Mouse (Mus musculus): ENCODE measurements around the gene Anapc7.
"Not testable (repeated sequence)": the region's sequence is repeated elsewhere in the genome, so short reads cannot be mapped to it uniquely, and the experiment has no call there.

The Anapc7 gene

GRCm38 (mm10) chr5:122405537-122405936 is 16.0 kb upstream of the Anapc7 start:
- in situ Hi-C loops (cut with MboI, MseI) = no loop called here

DNA sequence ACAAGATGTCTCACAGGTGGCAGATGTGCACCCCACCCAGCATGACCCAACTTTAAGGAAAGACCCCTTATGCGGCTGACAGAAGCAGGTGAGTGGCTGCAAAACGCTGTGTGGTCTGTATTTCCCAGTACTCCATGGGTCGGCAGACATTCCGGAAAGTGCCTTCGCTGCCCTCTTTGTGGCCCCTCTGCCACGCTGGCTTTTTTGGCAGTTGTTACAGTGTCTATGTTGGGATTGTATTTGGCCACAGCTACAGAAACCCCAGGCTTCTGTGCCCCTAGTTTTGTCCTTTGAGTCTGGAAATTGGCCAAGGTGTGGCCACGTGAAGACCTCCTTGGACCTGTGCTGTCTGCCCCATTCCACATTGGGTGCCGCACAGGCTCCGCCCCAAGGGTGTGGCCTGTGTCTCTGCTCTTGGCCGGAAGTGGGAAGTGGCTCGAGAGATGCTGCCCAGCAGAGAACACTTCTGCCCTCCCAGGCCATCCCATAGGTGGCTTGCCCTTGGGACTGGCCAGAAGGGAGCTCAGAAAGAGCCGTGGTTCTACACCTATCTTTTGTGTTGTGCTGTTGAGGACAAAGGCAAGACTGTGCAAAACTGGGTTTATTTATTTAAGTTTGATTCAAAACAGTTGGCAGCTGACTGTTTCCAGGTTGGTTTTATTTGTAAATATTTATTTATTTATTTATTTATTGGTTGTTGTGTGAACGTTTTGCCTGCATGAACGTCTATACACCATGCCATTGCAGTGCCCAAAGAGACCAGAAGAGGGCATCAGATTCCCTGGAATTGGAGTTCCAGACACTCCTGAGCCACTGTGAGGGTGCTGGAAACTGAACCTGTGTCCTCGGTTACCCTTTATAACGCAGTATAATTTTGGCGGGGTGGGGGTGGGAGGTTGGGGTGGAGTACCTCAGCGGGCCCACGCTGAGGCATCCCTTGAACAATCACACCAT is 11.5 kb upstream of the Anapc7 start:
- in situ Hi-C loops (cut with MboI, MseI) = loop anchor here (10.0 kb wide), 1 partner anchor 225 kb away; no protein-coding TSS in a partner anchor

DNA sequence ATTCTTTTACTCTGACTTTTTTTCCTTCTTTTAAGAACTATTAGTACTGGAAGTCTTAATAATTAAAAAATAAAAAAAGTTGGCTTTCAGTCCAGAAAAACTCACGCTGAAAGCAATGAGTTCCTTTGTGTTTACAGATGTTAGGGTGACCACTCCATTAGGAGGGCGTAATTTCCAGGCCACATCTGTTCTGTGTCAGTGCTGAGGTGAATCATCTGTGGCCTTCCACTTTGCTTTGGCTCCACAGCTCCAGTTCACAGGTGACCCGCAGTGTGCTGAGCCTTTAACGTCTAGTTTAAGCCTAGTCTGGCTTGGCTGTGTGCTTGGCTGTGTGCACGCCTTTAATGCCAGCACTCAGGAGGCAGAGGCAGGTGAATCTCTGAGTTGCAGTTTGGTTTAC is 9.6 kb upstream of the Anapc7 start:
- in situ Hi-C loops (cut with MboI, MseI) = loop anchor here (10.0 kb wide), 1 partner anchor 223 kb away; no protein-coding TSS in a partner anchor

DNA sequence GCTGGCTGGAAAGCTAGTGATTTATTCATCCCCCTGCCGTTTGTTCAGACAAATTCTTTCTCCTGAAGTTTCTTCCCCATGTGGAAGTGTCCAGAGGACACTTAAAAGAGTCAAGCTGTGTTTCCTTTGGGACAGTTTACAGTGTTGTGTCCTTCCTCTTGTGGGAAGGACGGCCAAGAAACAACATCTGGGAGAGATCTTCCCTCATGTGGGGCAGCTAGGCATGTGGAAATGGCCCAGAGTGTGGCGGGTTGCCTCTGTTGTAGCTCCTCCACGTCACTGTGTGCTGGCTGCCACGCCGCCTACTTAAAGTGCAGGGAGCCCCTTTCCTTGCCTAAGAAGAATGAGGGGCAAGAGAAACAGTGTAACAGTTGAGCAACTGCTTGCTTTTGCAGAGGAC is 8.7 kb upstream of the Anapc7 start:
- in situ Hi-C loops (cut with MboI, MseI) = loop anchor here (10.0 kb wide), 1 partner anchor 222 kb away; no protein-coding TSS in a partner anchor

DNA sequence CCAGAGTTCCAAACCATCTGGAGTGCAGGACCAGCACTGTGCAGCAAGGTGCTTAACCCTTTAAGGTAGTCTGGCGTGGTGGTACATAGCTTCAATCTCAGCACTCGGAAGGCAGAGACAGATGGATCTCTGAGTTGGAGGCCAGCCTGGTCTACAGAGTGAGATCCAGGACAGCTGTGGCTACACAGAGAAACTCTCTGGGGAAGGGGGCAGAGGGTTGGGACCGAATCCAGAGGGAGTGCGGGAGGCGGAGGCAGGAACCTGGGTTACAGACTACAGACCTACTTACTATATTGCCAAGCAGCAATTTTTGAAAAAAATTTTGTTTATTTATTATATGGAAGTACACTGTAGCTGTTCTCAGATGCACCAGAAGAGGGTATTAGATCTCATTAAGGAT is 7.1 kb upstream of the Anapc7 start:
- in situ Hi-C loops (cut with MboI, MseI) = loop anchor here (10.0 kb wide), 1 partner anchor 220 kb away; no protein-coding TSS in a partner anchor

- in situ Hi-C loops (cut with MboI, MseI) = loop anchor here (10.0 kb wide), 1 partner anchor 219 kb away; no protein-coding TSS in a partner anchor
These were observed 6.0 kb upstream of the Anapc7 start for GRCm38 (mm10) chr5:122415465-122415864.

DNA sequence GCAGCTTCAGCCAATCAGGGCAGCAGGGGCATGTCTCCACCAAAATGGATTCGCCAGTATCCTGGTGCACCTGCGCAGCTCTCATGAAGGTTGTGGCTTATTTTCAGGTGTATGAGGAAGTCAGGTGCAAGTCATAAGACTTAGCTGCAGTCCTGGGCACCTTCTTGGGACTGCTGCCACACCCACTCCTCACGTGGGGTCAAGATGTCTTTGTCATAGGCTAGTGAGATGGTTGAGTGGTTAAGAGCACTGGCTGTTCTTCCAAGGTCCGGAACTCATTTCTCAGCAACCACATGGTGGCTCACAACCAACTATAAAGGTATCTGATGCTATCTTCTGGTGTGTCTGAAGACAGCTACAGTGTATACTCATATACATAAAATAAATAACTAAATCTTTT is 817 bp upstream of the Anapc7 start:
- in situ Hi-C loops (cut with MboI, MseI) = not testable (repeated sequence)

GRCm38 (mm10) chr5:122422071-122422964 is 825 bp downstream of the Anapc7 start:
- in situ Hi-C loops (cut with MboI, MseI) = no loop called here

GRCm38 (mm10) chr5:122423083-122423482 is 1.6 kb downstream of the Anapc7 start:
- in situ Hi-C loops (cut with MboI, MseI) = no loop called here

- in situ Hi-C loops (cut with MboI, MseI) = no loop called here
These were observed 4.1 kb downstream of the Anapc7 start for GRCm38 (mm10) chr5:122425550-122425949.

DNA sequence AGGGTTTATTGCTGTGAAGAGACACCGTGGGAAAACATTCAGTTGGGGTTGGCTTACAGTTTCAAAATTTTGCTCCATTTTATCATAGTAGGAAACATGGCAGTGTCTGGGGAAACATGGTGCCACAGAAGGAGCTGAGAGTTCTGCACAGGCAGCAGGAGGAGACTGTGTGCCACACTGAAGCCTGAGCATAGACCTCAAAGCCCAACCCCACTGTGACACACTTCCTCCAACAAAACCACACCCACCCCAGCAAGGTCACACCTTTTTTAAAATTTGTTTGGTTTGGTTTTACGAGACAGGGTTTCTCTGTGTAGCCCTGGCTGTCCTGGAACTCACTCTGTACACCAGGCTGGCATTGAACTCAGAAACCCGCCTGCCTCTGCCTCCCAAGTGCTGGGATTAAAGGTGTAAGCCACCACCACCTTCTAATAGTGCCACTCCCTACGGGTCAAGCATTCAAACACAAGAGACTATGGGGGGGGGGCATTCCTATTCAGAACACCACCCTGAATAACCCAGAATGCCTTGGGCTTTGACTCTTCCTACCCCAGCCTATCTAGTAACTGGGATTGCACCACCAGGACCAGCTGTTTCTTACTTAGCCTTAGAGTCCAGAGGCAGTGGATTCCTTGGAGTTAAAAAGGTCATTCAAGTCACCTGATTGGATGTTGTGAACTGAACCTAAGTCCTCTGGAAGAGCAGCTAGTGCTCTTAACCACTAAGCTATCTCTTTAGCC is 8.7 kb downstream of the Anapc7 start:
- in situ Hi-C loops (cut with MboI, MseI) = no loop called here

GRCm38 (mm10) chr5:122431221-122431620 is 9.7 kb downstream of the Anapc7 start:
- in situ Hi-C loops (cut with MboI, MseI) = no loop called here

- in situ Hi-C loops (cut with MboI, MseI) = no loop called here
These were observed 13.0 kb downstream of the Anapc7 start for GRCm38 (mm10) chr5:122434541-122434940.

GRCm38 (mm10) chr5:122439400-122440094 is 18.1 kb downstream of the Anapc7 start:
- in situ Hi-C loops (cut with MboI, MseI) = no loop called here

DNA sequence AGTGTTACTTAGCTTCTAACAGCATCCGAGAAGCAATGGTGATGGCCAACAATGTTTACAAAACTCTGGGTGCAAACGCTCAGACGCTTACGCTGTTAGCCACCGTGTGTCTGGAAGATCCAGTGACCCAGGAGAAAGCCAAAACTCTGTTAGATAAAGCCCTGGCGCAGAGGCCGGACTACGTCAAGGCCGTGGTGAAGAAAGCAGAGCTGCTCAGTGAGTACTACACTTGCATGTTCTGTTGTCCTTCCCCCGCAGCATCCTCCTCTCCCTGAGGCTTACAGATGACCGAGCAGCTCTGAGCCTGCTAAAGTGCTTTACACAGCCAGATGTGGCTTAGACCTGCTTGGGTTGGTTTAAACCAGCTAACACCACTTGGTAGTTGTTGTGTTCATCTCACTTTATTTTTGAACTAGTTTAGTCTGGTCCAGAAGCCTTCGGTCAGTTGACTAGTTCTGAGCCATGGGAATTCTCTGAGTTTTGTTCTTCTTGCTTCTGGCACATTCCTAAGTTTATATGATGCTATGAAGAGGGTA is 18.7 kb downstream of the Anapc7 start:
- in situ Hi-C loops (cut with MboI, MseI) = no loop called here

DNA sequence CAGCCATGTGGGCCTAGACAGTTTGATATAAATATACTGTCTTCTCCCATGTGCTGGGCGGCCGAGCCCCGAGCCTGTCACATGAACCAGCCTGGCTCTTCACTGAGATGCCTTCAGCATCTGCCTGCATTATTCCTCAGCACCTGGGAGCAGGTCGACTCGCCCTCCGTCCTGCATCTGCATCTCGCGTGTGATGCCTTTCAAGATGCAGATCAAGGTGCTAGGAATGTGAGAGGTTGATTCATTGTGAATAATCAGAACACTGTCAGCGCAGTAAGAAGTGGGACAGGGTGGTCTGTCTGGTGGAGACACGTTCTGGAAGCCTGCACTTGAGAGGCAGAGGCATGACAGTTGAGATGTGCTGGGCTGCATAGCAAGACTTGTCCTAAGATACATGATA is 23.0 kb downstream of the Anapc7 start:
- in situ Hi-C loops (cut with MboI, MseI) = no loop called here

DNA sequence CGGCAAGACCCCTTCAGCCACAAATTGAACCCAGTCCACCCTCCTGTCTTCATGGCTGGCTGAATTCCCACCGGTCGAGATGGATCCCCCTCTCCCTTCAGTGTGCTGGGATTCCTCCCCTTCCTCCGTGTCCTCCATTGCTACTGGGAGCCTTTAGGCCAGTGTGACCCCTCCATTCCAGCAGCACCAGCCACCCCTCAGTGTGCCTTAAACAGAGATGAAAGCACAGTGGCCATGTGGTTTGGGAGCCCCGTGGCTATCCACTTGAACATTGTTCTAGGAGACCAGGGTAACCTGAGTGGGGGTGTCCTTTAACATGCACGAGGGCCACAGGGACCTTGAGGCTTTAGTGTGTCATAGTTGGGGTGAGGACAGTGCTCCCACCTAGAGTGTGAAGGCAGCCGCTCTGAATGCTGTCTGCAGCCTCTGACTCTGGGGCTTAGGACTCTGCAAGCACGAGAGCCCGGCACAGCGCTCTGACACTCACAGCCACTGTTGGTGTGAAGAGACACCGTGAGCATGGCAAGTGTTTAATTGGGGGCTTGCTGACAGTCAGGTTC is 23.6 kb downstream of the Anapc7 start:
- in situ Hi-C loops (cut with MboI, MseI) = no loop called here

DNA sequence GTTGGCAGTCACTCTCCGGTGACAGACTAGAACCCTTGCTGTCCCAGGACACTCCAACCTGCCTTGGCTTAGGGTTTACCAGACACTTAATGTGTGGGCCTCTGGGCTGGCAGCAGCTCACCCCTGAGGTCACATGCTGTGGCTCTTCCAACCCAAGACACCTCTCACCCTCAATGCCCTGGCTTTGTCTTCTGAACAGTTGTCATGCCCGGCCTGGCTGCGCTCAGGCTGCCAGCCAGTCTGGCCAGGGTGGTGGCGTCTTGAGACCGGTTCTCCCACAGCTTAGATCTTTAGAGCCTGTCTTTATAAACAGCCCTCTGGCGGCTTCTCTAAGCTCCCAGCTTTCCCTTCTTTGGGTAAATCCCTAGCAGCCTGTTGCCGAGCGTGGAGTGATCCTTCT is 26.4 kb downstream of the Anapc7 start:
- in situ Hi-C loops (cut with MboI, MseI) = no loop called here

DNA sequence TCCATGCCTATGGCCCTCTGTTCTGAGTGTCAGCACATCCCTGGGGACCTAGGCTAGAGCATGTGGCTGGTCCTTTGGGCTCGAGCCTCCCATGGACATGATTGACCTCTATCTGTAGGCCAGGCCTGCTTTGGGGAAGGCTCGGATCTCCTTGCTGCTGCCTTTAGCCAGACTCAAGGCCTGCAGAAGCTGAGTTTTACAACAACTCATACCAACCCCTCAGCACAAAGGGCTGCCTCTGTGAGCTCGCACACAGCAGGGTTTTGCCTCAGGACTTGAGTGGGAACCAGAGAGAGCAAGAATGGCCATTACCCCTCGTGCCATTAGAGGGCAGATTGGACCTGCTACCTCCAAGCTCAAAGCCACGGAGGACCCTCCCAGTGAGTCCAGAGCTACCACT is 27.4 kb downstream of the Anapc7 start:
- in situ Hi-C loops (cut with MboI, MseI) = no loop called here

DNA sequence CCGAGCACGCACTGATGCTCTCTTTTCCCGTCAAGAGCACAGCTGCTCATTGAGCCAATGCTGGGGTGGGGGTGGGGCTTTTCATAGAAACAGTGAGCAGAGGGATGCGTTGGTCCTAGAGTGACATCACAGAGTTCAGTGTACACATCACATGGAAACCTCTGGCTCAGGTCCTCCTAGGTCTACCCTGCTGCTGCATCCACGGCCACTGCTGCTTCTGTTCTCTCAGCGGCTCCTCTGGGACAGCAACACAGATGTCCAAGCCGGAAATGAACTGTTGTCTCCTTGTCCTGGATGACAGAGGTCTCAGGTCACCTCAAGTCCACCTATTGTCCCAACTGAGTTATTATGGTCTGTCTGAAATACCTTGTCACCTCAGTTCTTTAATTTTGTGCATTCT is 28.5 kb downstream of the Anapc7 start:
- in situ Hi-C loops (cut with MboI, MseI) = loop anchor here (10.0 kb wide), 1 partner anchor 1035 kb away; no protein-coding TSS in a partner anchor

Measured in T-helper 2 cell (primary cell).